Mouse (Mus musculus) kidney, postnatal 25 days (tissue): ENCODE results near the gene Dohh.

ENCODE experiments used
- DNase-seq, 2 experiments: peaks; one replicate each; pipeline ENCODE4 v3.0.0; 2021; ENCODE audit warnings: mixed read lengths in 2 of 2

The Dohh gene

DNA sequence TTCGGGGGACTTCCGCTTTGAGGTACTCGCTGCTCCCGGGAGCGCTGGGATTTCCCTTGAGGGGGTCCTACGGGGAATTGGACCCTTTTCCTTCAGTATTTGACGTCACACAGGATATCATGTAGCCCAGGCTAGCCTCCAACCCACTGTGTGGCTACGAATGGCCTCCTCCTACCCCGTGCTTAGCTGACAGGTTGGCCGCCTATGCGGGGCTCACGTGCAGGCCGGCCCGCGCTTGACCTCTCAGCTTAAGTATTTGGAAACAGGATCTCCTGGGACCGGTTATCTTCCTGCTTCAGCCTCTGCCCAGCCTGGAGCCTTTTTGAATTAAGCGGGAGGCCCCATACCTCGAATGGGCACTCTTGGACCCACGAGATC is 366 bp downstream of the Dohh start:
- no peak for DNase-seq

DNA sequence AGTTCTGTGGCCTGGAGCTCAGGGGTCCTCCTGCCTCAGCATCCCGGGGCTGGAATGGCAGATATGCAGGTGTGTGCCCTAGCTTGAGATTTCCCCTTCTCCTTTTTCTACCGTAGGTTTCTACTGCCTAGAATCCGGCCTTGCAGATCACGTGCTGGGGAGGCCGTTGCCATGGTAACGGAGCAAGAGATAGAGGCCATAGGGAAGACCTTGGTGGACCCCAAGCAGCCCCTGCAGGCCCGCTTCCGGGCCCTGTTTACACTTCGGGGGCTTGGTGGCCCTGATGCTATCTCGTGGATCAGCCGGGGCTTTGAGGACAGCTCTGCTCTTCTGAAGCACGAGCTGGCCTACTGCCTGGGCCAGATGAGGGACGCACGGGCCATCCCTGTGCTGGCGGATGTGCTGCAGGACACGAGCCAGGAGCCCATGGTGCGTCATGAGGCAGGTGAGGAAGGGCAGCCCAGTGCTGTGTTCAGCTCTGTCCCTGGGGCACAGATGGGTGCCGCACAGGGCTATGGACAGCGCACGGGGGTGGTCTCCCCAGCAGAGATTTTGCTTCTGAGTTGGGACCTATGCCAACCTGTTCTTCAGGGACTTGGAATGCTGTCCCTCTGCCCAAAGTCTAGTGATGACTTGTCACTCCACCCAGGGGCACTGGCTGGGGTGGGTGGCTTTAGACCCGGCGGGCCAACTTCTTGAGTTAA is 1.5 kb downstream of the Dohh start:
- DNase-seq = no peak

DNA sequence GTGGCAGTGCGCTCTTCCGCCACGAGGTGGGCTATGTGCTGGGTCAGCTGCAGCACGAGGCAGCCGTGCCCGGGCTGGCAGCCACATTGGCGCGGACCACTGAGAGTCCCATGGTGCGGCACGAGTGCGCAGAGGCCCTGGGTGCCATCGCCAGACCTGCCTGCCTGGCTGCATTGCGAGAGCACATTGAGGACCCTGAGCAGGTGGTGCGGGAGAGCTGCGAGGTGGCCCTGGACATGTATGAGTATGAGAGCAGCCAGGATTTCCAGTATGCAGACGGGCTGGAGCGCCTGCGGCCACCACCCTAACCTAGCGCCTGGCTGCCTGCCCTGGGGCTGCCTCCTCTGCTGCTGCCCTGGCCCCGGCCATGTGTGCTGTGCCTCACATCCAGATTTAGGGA is 3.5 kb downstream of the Dohh start:
- no peak for DNase-seq

DNA sequence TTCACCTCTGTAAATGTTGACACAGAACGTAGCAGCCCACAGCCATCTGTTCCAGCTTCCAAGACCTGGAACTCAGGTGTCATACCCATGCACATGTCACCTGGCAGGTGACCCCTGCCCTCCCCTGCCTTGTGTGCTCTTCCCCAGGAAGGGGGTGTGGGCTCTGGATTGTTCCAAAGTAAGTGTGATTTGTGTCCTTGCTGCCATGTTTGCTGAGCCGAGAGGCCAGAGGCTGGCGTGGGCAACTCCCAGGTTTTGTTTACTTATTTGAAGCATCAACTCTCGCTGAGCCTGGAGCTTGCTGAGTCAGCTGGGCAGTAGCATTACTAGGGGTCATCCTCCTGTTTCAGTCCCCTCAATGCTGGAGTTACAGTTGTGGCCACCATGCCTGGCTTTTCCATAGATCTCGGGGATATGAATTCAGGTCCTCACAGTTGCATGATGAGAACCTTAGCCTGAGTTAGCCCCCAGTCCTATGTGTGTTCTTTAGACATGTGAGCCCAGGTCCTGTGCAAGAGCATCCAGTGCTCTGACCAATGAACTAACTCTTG is 4.4 kb downstream of the Dohh start, which contains the start of gene Gm48552:
Gene Gm48552 (plus strand): TSS at position 501 of the 551 bp plus-strand sequence.
- DNase-seq = no peak

DNA sequence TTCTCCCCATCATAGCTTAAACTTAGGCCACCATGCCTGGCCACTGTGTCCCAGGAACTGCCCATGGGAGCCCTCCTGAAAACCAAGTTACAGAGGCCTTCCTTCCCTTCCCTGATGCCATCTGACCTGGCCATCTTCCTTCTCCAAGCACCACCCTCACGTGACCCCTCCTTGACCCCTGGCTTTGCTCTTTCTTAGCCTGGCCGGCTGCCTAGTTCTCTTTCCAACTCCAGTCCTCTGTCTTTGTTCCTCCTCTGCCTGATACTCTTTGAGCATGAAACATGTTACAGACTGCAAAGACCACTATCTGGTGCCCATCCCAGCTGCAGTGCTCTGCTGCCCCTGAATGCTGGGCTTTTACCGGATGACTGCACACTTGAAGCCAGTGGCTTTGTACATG is 5.1 kb downstream of the Dohh start:
- peak; percentile 77 for DNase-seq

DNA sequence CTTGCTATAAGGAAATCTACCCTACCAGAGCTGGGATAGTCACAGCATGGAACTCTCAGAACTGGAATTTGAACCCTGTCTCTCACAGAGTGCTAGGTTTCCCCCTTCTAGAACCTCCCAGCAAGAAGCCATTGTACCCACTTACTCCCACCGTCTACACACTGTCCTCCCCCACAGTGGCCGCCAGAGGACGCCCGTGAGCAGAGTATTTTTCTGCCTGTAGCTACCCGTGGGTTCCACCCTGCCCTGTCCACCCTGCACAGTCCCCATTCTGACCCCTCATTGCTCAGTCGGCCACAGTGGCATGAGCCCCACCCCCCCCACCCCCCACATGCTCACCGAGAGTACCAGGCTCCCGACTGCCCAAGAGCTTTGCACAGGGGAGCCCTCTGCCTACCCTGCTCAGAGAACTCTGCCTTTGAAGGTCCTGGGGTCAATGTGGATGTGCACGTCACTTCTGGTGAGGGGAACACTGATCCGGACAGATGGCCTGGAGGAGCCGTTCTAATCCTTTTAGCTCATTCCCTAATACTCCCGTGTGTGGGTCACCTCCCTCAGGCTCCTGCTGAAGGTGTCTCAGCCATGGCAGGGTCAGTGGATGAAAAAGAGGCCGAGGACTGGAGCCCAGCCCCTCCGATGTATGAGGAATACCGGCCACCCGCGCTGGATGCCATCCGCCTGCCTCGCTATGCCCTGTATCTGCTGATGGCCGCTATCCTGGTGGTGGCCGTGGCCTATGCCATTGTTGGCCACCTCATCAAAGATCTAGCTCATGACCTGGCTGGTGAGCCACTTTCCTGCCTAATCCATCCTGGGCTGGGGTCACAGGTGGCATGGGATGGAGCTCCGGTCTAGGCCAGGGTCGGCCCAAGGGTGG is 5.8 kb downstream of the Dohh start:
- DNase-seq = peak; percentile 80 to 81

DNA sequence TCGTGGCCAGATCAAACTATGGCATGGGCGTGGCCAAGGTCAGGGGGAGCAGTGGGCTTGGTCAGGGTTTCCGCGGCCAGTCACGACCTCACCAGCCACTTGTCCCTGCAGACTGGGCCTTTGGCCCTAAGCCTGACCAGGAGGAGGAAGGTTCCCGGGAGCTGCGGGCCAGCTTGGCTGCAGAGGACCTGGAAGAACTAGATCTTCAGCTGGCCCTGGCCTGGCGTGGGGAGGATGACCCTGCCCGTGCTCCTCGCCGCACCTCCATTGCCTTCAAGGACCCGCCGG is 6.4 kb downstream of the Dohh start:
- peak in 1 of 2 experiments; percentile 55 for DNase-seq

DNA sequence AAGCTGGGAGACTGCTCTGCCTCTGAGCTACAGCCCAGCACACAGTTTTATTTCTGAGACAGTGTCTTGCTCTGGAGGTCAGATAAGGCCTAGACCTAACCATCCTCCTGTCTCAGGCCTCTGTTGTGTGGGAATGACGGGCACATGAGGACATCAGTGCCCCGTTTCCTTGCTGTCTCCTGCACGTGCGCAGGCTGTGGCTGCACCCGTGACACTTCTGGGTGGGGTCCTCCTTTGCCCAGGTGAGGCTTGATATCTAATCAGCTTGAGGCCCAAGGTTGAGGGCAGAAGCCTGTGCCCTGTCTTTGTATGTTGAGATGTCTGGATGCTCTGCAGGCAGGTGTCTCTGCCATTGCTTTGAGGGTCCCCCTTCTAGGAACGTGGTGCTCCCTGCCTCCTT is 8.0 kb downstream of the Dohh start:
- no peak for DNase-seq

DNA sequence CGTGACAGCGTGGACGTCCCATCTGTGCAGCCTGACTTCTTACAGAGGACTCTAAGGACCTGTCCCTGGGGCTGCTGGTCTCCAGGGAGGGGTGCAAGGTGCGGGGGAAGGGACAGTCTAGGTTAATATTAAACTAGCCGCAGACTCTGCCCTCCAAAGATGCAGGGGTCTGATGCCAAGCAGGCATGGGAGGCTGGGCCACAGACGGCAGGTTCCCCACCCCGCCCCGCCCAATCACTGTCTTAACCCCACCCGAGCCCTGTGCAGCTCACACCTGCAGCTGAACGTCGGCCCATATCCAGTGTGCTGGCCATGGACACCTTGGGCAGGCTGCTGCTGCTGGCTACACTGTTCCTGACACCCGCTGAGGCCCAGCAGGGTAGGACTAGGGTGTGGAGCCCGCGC is 8.6 kb downstream of the Dohh start, which contains the start of gene Smim24:
Gene Smim24 (plus strand): TSS at position 271 of the 405 bp plus-strand sequence.
- DNase-seq = peak; percentile 75 to 92

DNA sequence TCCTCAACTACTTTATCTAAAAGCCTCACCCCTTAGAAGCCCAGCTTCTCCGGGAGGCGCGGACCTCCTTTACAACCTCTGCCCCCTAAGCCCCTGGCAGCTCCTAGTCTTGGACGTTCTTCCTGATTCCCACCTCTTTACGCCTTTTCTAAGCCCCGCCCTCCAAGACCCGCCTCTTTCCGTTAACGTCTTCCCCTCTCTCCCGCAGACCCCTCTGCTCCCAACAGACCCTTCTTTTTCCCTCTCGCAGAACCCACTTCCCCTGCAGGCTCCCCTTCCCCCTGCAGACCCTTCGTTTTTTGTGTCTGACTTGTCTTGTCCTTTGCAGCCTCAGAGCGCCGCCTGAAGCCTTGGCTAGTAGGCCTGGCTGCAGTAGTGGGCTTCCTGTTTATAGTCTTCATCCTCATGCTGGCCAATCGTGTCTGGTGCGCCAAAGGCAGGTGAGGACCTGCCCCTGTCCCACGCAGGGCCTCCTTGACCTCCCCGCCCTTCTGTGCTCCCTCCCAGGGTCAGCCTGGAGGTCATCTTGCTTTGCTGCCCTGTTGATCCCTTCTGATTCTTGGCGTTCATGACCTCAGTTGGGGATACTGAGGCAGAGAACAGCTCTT is 9.3 kb downstream of the Dohh start:
- peak; percentile 72 to 76 for DNase-seq

DNA sequence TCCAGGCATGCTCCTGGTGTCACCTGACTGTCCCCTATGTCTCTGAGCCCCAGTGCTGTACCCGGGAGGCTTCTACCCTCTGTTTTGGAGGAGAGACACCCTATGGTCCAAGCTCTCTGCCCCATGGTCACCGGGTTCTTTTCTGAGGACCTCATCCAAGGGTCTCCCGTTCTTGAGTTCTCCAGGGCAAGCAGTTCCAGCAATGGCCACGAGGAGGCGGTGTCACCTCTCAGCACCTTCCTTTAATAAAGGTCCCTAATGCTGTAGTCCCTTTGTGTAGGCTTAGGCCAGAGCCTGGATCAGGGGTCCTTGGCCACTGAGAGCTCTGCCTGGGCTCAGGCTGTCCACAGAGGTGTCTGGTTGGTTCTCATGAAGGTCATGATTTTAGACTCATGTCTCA is 10.9 kb downstream of the Dohh start:
- DNase-seq = peak; percentile 78 to 85

DNA sequence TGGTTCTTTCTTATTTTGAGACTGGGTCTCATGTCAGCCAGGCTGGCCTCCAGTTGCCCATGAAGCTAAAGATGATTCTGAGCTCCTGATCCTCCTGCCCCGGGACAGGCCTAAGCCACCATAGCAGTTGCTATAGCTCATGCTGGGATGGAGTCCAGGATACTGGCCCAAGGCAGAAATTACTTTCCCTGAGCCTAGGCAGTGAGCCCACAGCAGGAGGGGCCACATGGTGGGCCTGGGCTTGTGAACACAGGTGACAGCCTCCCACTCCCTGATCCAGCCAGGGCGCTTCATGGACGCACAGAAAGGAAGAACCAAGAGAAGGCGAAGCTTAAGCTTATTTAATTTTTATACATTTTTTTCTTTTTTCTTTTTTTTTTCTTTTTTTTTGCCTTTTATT is 11.6 kb downstream of the Dohh start:
- DNase-seq = no peak

DNA sequence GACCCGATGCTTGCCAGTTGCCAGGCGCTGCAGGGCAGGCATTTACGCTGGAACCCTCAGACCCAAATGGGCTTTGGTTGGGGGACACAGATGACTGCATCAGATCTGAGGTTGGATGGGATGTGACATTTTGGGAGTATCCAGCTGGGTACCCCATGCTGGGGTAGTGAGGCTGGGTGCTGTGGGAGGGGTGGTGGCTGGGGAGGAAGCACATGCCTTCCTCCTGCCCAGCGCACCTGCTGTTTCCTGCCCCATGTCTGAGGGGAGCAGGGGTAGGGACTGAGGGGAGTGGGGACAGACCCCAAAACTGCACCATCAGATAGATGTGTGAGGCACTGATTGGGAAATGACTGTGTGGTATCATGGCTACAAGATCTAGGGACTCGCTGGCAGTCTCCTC is 12.5 kb downstream of the Dohh start:
- no peak for DNase-seq

DNA sequence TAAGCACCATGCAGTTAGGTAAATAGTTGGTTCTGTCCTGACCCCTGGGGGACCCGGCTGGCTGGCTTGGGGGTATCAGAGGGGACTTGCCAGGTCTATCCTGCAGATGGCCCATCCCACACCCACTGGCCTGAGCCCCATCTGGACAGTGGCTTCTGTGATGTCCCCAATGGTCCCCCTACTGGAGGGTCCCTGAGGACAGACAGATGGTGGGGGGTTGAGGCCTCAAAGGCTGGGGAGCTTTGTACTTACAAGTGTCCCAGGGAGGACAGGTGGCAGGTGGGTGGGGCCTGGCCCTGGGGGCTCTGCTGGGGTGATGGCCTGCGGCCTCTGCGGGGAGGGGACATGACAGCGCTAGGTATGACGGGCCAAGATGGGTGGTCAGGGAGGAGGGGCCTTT is 15.1 kb downstream of the Dohh start:
- DNase-seq = no peak

DNA sequence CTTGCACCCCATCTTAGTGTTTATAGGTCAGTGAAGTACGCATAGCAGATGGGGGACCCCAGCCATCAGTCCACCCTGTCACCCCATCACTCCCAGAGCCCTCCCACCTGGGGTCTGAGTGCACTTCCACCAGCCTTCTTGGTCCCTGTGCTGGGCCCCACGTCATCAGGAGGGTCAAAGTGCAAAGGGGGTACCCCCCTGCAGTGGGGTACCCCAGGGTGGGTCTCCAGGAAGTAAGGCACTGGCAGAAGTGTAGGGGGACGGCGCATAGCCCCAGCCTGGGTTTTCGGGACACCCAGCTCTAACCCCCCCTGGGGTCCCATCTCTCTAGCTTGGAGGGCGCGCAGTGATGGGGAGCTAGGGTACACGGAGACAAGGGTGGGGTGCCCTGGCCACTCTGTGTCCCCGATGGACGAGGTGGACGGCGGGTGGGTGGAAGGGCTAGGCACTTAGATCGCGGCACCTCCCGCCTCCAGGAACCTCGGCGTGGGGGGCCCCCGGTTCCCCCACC is 15.6 kb downstream of the Dohh start:
- DNase-seq = no peak

DNA sequence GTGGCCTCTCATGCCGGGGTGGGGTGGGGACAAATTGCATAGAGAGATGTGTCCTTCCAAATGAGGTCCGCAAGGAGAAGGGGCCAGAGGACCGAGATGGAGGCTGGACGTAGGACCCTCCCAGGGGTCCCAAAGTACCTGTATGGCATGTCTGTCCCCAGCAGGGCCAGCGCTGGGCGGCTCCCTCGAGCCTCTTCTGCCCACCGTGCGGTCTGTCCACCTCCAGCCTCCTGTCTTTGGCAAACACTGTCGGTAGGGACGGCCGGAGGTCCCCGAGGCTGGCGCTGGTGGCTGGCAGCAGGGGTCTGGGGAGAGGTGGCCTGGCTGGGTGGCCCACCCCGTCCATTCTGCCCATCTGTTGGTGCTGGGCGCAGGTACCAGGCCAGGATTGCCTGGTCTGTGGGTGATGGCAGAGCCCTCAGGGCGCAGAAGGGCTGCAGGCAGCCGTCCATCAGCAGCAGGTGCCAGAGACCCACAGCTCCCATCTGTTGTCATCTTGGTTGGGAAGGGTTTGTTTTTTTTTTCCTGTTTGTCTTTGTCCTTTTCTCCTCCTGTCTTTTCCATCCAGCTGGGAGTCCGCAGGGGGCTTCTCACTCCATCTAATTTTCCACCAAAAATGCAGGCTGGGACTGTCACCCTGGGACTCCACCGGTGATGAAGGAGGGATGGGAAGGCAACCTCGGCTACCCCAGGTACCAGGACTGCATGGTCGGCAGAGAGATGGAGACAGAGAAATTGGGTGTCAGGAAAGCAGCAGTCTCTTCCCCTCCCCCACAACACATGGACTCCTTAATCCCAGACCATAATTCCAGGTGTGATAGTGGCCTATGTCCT is 16.4 kb downstream of the Dohh start:
- no peak for DNase-seq

DNA sequence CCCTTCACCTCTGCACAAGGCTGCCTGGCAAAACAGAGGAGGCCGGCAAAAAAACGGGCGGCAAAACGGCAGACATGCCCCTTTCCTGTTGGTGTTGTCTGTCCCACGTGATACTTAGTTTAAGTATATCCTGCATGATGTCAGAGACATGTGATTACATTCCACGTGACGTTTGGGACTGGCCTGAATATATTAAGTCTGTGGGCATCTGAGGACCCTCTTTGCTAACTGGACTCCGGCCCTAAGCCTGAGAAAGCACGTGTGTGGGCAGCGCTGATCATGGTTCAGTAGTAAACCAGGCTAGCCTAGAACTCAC is 16.9 kb downstream of the Dohh start:
- no peak for DNase-seq

DNA sequence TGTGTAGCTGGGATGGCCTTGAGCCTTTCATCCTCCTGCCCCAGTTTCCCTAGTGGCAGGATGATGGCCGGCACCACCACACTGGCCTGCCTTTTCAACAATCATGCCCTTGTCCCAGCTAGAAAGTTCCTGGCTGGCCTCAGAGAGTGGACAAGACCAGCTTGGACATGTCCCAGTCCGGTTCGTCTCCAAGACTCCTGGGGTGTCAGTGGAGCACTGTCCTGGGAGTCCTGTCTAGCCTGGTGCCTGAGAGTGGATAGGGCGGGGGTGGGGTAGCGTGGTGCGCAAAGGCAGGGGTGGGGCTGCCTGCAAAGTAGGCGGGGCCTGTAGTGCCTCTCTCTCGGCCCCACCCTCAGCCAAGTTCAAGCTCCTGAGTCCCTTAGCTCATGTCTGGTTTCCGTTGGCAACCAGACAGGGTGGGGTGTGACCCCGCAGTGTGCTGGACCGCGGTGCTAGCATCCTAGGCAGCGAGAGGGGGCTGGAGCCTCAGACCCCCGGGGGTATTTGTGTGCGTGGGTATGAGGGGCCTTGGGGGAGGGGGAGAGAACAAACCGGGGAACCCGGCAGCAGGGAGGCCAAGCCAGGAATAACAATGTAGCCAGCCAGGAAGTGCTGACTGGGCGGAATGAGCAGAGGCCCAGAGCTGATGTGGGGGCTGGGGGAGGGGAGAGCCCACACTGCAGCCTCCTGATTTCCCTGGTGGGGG is 17.4 kb downstream of the Dohh start:
- peak; percentile 85 to 91 for DNase-seq

DNA sequence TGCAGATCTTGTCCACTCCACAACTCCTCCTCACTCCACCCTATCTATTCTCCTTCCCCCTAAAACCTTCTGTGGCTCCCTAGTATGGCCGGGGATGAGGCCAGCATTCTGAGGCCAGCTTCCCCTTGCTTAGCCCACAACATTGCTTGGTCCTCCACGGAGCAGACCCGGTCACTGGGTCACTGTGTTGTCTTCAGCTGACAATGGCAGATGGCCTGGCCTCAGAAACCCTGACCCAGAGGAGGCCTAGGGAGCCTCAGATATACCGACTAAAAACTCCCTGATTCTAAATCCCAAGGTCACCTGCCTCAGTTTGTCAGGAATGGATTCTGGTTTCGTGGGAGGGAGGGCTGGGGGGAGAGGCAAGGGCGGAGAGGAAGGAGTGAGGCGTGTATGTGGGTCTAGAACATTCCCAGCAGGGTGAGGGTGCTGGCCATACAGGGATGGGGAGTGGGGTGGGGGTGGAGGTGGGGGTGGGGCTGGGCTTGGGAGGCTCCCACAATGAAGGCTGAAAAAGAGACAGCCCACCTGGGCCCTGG is 18.1 kb downstream of the Dohh start:
- DNase-seq = no peak

DNA sequence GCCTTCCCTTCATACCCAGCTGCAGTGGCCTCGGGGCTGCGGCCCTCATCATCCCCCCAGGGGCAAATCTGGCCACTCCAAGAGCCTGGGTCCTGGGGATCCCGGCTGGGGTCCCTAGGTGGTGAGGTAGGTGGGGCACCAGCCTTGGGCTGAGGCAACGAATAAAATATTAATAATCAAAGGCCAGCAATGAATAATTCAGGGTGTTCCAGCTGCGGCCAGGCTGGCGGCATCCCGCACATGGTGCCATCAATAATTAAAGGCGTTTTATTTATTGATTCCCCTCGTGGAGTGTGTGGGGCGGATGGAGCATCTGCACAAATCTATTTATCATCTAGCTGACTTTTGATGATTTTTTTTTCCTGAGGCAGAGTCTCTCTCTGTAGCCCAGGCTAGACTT is 19.3 kb downstream of the Dohh start:
- no peak for DNase-seq

DNA sequence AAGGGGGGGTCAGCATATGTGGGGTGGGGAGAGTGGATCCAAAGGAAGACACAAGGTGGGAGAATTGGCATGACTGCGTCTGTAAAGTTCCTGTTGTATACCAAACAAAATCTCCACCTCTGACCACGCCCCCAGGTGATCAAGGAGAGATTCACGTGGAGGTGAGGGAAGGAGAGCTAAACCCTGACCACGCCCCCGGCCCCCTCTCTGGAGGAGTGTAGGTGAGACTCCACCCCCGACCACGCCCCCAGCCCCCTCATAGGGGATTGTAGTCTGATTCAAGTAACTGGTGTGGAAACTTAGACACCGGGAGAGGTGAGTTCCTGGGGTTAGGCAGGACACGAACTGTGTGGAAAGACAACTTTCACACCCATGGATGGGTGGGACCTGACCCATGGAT is 19.9 kb downstream of the Dohh start:
- DNase-seq = peak in 1 of 2 experiments; percentile 66

DNA sequence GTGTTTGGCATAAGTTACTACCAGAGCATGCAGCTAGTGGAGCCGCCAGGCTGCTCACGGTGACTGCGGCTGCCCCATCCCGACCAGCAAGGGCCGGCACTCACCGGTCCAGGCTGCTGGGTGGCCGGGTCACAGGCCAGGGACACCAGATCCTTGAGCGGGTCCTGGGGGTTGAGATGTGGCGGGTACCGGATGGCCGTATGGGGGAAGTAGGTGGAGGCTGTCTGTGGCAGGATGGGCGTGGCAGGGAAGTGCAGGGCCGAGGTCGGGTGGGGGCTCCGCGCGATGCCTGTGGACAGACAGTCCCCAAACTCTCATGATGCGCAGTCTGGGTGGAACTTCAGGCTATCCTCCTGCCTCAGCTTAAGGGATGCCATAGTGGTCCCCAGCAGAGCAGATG is 20.5 kb downstream of the Dohh start:
- DNase-seq = peak; percentile 56 to 82
